Mouse (Mus musculus): Measurements from ENCODE around the gene Trnau1ap.
"Not testable (repeated sequence)": the region's sequence is repeated elsewhere in the genome, so short reads cannot be mapped to it uniquely, and the experiment has no call there.

The Trnau1ap gene

GRCm38 (mm10) chr4:132341451-132341850 lies 12.1 kb upstream of the Trnau1ap start:
- DNase-seq = no peak

- no peak for DNase-seq
Measured at GRCm38 (mm10) chr4:132338943-132339342, 9.6 kb upstream of the Trnau1ap start.

- DNase-seq = no peak
Measured at GRCm38 (mm10) chr4:132332880-132333279, 3.5 kb upstream of the Trnau1ap start.

GRCm38 (mm10) chr4:132331960-132332359 lies 2.6 kb upstream of the Trnau1ap start:
- no peak for DNase-seq

GRCm38 (mm10) chr4:132329835-132330354 lies 557 bp upstream of the Trnau1ap start:
- no peak for DNase-seq

- DNase-seq = no peak
Measured at GRCm38 (mm10) chr4:132328391-132328982, 851 bp downstream of the Trnau1ap start.

GRCm38 (mm10) chr4:132326481-132326880 lies 2.9 kb downstream of the Trnau1ap start:
- no peak for DNase-seq

GRCm38 (mm10) chr4:132315711-132316110 lies 13.6 kb downstream of the Trnau1ap start:
- no peak for DNase-seq

GRCm38 (mm10) chr4:132312627-132313026 lies 16.7 kb downstream of the Trnau1ap start:
- DNase-seq = no peak

GRCm38 (mm10) chr4:132311801-132312200 lies 17.5 kb downstream of the Trnau1ap start:
- no peak for DNase-seq

- no peak for DNase-seq
Measured at GRCm38 (mm10) chr4:132311209-132311608, 18.1 kb downstream of the Trnau1ap start.

GRCm38 (mm10) chr4:132309849-132310472 lies 19.4 kb downstream of the Trnau1ap start:
- DNase-seq = peak; percentile 48

- DNase-seq = no peak
Measured at GRCm38 (mm10) chr4:132309140-132309848, 20.0 kb downstream of the Trnau1ap start.

GRCm38 (mm10) chr4:132308437-132309139 lies 20.8 kb downstream of the Trnau1ap start:
- peak; percentile 92 for DNase-seq

- DNase-seq = no peak
Measured at GRCm38 (mm10) chr4:132306004-132306403, 23.3 kb downstream of the Trnau1ap start.

- no peak for DNase-seq
Measured at GRCm38 (mm10) chr4:132305276-132305675, 24.1 kb downstream of the Trnau1ap start.

- DNase-seq = not testable (repeated sequence)
Measured at GRCm38 (mm10) chr4:132303484-132303883, 25.9 kb downstream of the Trnau1ap start.

- no peak for DNase-seq
Measured at GRCm38 (mm10) chr4:132302939-132303479, 26.3 kb downstream of the Trnau1ap start, which contains the start of gene Rab42. Gene Rab42 (minus strand): TSS chr4:132303385.

- no peak for DNase-seq
Measured at GRCm38 (mm10) chr4:132301965-132302938, 27.1 kb downstream of the Trnau1ap start.

GRCm38 (mm10) chr4:132301486-132301885 lies 27.9 kb downstream of the Trnau1ap start:
- no peak for DNase-seq

- DNase-seq = no peak
Measured at GRCm38 (mm10) chr4:132299849-132300248, 29.5 kb downstream of the Trnau1ap start.
